Mouse (Mus musculus): ENCODE data around the gene Usp7.

DNA sequence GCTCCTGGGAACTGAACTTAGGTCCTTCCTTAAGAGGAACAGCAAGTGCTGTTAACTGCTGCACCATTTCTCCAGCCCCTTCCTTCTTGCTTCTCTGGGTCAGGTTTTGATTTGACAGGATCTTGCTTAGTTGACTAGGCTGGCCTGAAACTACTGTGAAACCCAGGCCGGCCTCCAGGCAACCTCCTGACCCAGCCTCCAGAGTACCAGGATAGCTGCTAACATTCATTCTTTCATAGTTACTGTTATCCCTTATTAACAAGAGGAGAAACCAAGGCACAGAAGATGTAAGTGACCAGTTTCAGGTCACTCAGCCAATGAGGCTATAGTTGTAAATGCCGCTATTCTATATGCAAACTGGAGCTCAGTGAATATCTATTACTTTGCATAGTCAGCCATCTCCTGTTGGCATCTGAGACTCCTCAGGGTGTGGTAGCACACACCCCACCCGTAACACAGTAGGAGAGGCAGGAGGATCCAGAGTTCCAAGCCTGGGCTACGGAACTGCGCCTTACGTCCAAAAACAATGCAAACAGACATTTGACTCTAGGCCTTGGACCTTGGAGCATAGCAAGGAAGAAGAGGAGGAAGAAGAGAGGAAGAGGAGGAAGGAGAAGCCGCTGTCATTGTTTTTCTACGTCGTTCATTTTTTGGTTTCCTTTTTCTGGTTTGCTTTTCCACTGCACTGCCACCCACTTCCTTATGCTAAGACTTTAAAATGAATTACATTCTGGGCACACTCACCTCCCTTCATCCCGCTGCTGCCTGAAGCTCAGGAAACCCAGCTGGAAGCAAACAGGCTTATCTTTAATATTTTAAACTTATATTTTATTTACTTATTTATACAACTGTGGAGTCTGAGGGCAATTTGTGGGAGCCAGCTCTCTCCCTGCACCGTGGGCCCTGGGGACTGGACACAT lies 24.7 kb downstream of the Usp7 start:
- TF ChIP-seq POLR2A (IDR thresholded peaks at IDR 0.05; ENCODE audit: borderline replicate concordance, extremely low read depth, low read depth, low read length), result no peak
- TF ChIP-seq CTCF (IDR thresholded peaks at IDR 0.05; ENCODE audit: insufficient read depth, low read length), result no peak

Measured in lung, adult 2 months (tissue).